Mouse (Mus musculus) testis, adult 2 months (tissue): ENCODE data around the gene Enho.
"Not testable (repeated sequence)": the region's sequence is repeated elsewhere in the genome, so short reads cannot be mapped to it uniquely, and the experiment has no call there.

ENCODE experiments used
- CTCF ChIP-seq: fragments of 200-500 bp; IDR thresholded peaks from 2 replicates; pipeline ENCODE4 v1.5.1; 2012; ENCODE audit warnings: low read depth, mild to moderate bottlenecking, inconsistent platforms, low read length, moderate library complexity; ENCODE audit not compliant: control insufficient read depth, insufficient read depth, insufficient replicate concordance
- POLR2A ChIP-seq: fragments of 200-500 bp; IDR thresholded peaks from 2 replicates; pipeline ENCODE4 v1.6.1; 2012; ENCODE audit warnings: low read depth, mild to moderate bottlenecking, inconsistent platforms, low read length, moderate library complexity; ENCODE audit not compliant: control insufficient read depth

GRCm38 (mm10) chr4:41688562-41688961 lies 48.4 kb upstream of the Enho start:
- TF ChIP-seq POLR2A, CTCF: not testable (repeated sequence)
